Mouse (Mus musculus): Measurements from ENCODE around the gene Rpp14. TPM values are rescaled to one million over a fixed set of nuclear protein-coding genes. Genes with fewer than 3 reads are reported as not detected.

Gene Rpp14
- polyA plus RNA-seq, 1 experiment from 2014 or later, result 57.4 TPM

GRCm38 (mm10) chr14:8040179-8040578 is 40.0 kb upstream of the Rpp14 start:
- no peak overlapping the region for H3K4me3 ChIP-seq (ENCODE audit: low read depth, low read length)
- H3K4me2 ChIP-seq (replicated peaks; ENCODE audit: low read depth, low read length), result no peak overlapping the region
- no peaks in the 10 kb centered on the region for H3K9me3 ChIP-seq (ENCODE audit: control insufficient read depth, low read depth, low read length)
- no peak for ATAC-seq (ENCODE audit: insufficient number of reproducible peaks, insufficient read depth, low FRiP score, low read depth)
- H3K4me1 ChIP-seq (ENCODE audit: control insufficient read depth, insufficient read depth, low read length), result no peaks in the 10 kb centered on the region
- WGBS, result 69% methylated on average over 3 of the region's 3 CpGs
- H3K27ac ChIP-seq (ENCODE audit: low read length), result no peak overlapping the region
- no peaks in the 10 kb centered on the region for H3K27me3 ChIP-seq (ENCODE audit: control insufficient read depth, insufficient read depth, low read length)
- H3K9ac ChIP-seq (replicated peaks; ENCODE audit: low read depth, low read length), result no peak overlapping the region
- H3K36me3 ChIP-seq (ENCODE audit: control insufficient read depth, insufficient read depth, low read length), result no peaks in the 10 kb centered on the region

GRCm38 (mm10) chr14:8040911-8041678 is 39.1 kb upstream of the Rpp14 start:
- Histone ChIP-seq H3K27me3 (ENCODE audit: control insufficient read depth, insufficient read depth, low read length) (no peaks in the 10 kb centered on the region), H3K4me2 (replicated peaks; ENCODE audit: low read depth, low read length) (no peak overlapping the region), H3K27ac (ENCODE audit: low read length) (no peak overlapping the region), H3K4me1 (ENCODE audit: control insufficient read depth, insufficient read depth, low read length) (no peaks in the 10 kb centered on the region), H3K4me3 (ENCODE audit: low read depth, low read length) (no peak overlapping the region), H3K36me3 (ENCODE audit: control insufficient read depth, insufficient read depth, low read length) (no peaks in the 10 kb centered on the region), H3K9ac (replicated peaks; ENCODE audit: low read depth, low read length) (no peak overlapping the region), H3K9me3 (ENCODE audit: control insufficient read depth, low read depth, low read length) (no peaks in the 10 kb centered on the region)
- WGBS, result 87% methylated on average over 12 of the region's 12 CpGs
- ATAC-seq (ENCODE audit: insufficient number of reproducible peaks, insufficient read depth, low FRiP score, low read depth), result no peak

DNA sequence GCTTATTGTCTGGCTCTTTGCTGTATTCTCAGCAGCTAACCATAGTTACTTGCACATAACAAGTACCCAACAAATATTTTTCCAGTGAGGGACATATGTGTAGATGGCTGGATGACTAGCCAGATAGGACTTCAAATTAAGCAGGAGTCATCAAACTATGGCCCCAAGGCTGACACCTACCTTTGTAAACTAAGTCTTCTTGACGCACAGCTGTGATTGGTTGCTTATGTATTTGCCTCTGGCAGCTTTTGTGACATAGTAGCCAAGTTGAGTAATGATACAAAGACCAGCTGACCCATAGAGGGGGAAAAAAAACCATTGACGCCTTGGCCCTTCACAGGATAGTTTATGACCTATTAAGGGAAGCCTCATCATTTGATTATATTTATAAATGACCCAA is 38.0 kb upstream of the Rpp14 start:
- no peak for ATAC-seq (ENCODE audit: insufficient number of reproducible peaks, insufficient read depth, low FRiP score, low read depth)
- Histone ChIP-seq H3K4me1 (ENCODE audit: control insufficient read depth, insufficient read depth, low read length) (no peaks in the 10 kb centered on the region), H3K4me3 (ENCODE audit: low read depth, low read length) (no peak overlapping the region), H3K9ac (replicated peaks; ENCODE audit: low read depth, low read length) (no peak overlapping the region), H3K36me3 (ENCODE audit: control insufficient read depth, insufficient read depth, low read length) (no peaks in the 10 kb centered on the region), H3K27me3 (ENCODE audit: control insufficient read depth, insufficient read depth, low read length) (no peaks in the 10 kb centered on the region), H3K9me3 (ENCODE audit: control insufficient read depth, low read depth, low read length) (no peaks in the 10 kb centered on the region), H3K27ac (ENCODE audit: low read length) (no peak overlapping the region), H3K4me2 (replicated peaks; ENCODE audit: low read depth, low read length) (no peak overlapping the region)
- 73% methylated on average over 2 of the region's 2 CpGs for whole genome bisulfite sequencing

DNA sequence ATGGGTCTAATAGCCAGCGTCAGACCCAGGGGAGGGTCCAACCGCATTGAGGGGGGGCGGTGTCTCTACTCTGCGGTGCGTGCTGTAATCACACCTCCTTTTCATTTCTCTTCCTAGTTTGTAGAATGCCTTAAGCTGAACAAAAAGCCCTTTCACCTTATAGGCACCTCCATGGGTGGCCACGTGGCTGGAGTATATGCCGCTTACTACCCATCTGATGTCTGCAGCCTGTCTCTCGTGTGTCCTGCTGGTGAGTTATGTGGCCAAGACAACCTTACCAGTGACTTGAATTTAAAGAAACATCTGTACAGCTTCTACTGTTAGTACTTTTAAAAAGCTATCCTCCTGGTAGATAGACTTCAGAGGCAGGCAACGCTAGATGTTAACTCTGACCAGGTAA is 37.6 kb upstream of the Rpp14 start:
- Histone ChIP-seq H3K9ac (replicated peaks; ENCODE audit: low read depth, low read length) (no peak overlapping the region), H3K36me3 (ENCODE audit: control insufficient read depth, insufficient read depth, low read length) (no peaks in the 10 kb centered on the region), H3K9me3 (ENCODE audit: control insufficient read depth, low read depth, low read length) (no peaks in the 10 kb centered on the region), H3K4me2 (replicated peaks; ENCODE audit: low read depth, low read length) (no peak overlapping the region), H3K4me3 (ENCODE audit: low read depth, low read length) (no peak overlapping the region), H3K27me3 (ENCODE audit: control insufficient read depth, insufficient read depth, low read length) (no peaks in the 10 kb centered on the region), H3K27ac (ENCODE audit: low read length) (no peak overlapping the region), H3K4me1 (ENCODE audit: control insufficient read depth, insufficient read depth, low read length) (no peaks in the 10 kb centered on the region)
- WGBS, result 94% methylated on average over 9 of the region's 9 CpGs
- ATAC-seq (ENCODE audit: insufficient number of reproducible peaks, insufficient read depth, low FRiP score, low read depth), result no peak

DNA sequence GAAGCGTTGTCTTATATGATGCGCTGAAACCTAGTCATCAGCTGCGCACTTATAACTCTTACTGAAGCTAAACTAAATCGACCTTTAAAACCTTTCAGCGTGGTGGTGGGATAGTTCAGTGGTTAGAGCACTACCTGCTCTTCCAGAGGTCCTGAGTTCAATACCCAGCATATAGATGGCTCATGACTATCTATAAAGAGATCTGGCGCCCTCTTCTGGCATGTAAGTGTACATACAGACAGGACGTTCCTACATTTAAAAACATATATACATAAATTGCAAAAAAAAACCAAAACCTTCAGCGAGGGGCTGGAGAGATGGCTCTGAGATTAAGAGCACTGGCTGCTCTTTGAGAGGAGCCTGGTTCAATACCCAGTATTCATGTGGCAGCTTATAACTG is 35.8 kb upstream of the Rpp14 start:
- Histone ChIP-seq H3K27ac (ENCODE audit: low read length) (no peak overlapping the region), H3K4me3 (ENCODE audit: low read depth, low read length) (no peak overlapping the region), H3K4me1 (ENCODE audit: control insufficient read depth, insufficient read depth, low read length) (no peaks in the 10 kb centered on the region), H3K9ac (replicated peaks; ENCODE audit: low read depth, low read length) (no peak overlapping the region), H3K36me3 (ENCODE audit: control insufficient read depth, insufficient read depth, low read length) (0 out of 2 replicates have a peak, but pooled peaks cover 4% of the 10 kb centered on the region), H3K27me3 (ENCODE audit: control insufficient read depth, insufficient read depth, low read length) (no peaks in the 10 kb centered on the region), H3K4me2 (replicated peaks; ENCODE audit: low read depth, low read length) (no peak overlapping the region), H3K9me3 (ENCODE audit: control insufficient read depth, low read depth, low read length) (no peaks in the 10 kb centered on the region)
- ATAC-seq (ENCODE audit: insufficient number of reproducible peaks, insufficient read depth, low FRiP score, low read depth), result no peak
- WGBS, result 69% methylated on average over 8 of the region's 8 CpGs

DNA sequence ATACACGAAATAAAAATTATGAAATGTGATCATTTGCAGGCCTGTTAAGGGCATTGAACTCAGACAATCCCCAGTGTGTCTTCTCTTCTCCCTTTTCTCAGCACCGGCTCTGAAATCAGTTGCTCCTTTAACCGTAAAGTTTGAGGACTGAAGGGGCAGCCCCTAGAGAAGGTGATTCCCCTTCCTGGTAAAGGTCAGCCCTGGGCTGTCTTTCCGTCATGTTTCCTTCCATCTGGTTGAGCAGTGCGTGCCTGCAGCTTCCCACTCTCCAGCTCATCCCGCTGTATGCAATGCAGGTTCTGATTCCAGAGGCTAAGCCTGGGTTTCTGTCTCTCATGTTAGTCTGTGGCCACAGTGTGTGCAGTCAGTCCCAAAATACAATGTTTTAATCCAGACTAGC is 35.4 kb upstream of the Rpp14 start:
- H3K4me3 ChIP-seq (ENCODE audit: low read depth, low read length), result no peak overlapping the region
- 86% methylated on average over 6 of the region's 6 CpGs for WGBS
- 0 out of 2 replicates have a peak, but pooled peaks cover 4% of the 10 kb centered on the region for H3K36me3 ChIP-seq (ENCODE audit: control insufficient read depth, insufficient read depth, low read length)
- H3K9me3 ChIP-seq (ENCODE audit: control insufficient read depth, low read depth, low read length), result no peaks in the 10 kb centered on the region
- no peak for ATAC-seq (ENCODE audit: insufficient number of reproducible peaks, insufficient read depth, low FRiP score, low read depth)
- no peak overlapping the region for H3K9ac ChIP-seq (replicated peaks; ENCODE audit: low read depth, low read length)
- no peaks in the 10 kb centered on the region for H3K27me3 ChIP-seq (ENCODE audit: control insufficient read depth, insufficient read depth, low read length)
- no peaks in the 10 kb centered on the region for H3K4me1 ChIP-seq (ENCODE audit: control insufficient read depth, insufficient read depth, low read length)
- H3K4me2 ChIP-seq (replicated peaks; ENCODE audit: low read depth, low read length), result no peak overlapping the region
- no peak overlapping the region for H3K27ac ChIP-seq (ENCODE audit: low read length)

DNA sequence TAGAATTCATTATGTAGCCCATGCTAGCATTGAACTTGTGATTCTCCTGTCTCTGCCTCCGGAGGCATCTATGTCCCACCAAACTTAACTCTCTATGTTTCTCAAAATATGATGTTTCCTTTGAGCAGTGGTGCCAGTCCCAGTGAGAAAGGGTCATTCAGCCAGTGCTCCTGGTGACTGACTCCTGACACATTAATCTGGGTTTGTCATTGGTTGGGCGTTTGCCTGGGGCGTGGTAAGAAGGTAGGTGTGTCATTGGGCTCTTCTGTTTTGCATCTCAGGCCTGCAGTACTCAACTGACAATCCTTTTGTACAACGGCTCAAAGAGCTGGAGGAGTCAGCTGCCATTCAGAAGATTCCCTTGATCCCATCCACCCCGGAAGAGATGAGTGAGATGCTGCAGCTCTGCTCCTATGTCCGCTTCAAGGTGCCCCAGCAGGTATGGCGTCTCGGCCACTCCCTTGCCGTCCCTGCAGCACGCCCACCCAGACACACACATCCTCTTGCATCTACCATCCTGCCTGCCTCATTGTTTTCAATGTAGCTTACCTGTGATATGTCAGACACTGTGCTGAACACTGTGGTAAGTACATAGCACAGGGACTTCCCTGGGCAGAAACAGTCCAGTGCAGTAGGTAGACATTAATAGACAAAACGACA is 34.9 kb upstream of the Rpp14 start:
- Histone ChIP-seq H3K36me3 (ENCODE audit: control insufficient read depth, insufficient read depth, low read length) (0 out of 2 replicates have a peak, but pooled peaks cover 4% of the 10 kb centered on the region), H3K9ac (replicated peaks; ENCODE audit: low read depth, low read length) (no peak overlapping the region), H3K9me3 (ENCODE audit: control insufficient read depth, low read depth, low read length) (no peaks in the 10 kb centered on the region), H3K4me3 (ENCODE audit: low read depth, low read length) (no peak overlapping the region), H3K4me1 (ENCODE audit: control insufficient read depth, insufficient read depth, low read length) (no peaks in the 10 kb centered on the region), H3K27me3 (ENCODE audit: control insufficient read depth, insufficient read depth, low read length) (no peaks in the 10 kb centered on the region), H3K4me2 (replicated peaks; ENCODE audit: low read depth, low read length) (no peak overlapping the region), H3K27ac (ENCODE audit: low read length) (no peak overlapping the region)
- no peak for ATAC-seq (ENCODE audit: insufficient number of reproducible peaks, insufficient read depth, low FRiP score, low read depth)
- WGBS, result 82% methylated on average over 11 of the region's 11 CpGs

GRCm38 (mm10) chr14:8046839-8047238 is 33.3 kb upstream of the Rpp14 start:
- Histone ChIP-seq H3K36me3 (ENCODE audit: control insufficient read depth, insufficient read depth, low read length) (0 out of 2 replicates have a peak, but pooled peaks cover 4% of the 10 kb centered on the region), H3K4me2 (replicated peaks; ENCODE audit: low read depth, low read length) (no peak overlapping the region), H3K4me1 (ENCODE audit: control insufficient read depth, insufficient read depth, low read length) (no peaks in the 10 kb centered on the region), H3K9ac (replicated peaks; ENCODE audit: low read depth, low read length) (no peak overlapping the region), H3K27ac (ENCODE audit: low read length) (no peak overlapping the region), H3K9me3 (ENCODE audit: control insufficient read depth, low read depth, low read length) (no peaks in the 10 kb centered on the region), H3K27me3 (ENCODE audit: control insufficient read depth, insufficient read depth, low read length) (no peaks in the 10 kb centered on the region), H3K4me3 (ENCODE audit: low read depth, low read length) (no peak overlapping the region)
- no peak for ATAC-seq (ENCODE audit: insufficient number of reproducible peaks, insufficient read depth, low FRiP score, low read depth)
- whole genome bisulfite sequencing, result 93% methylated on average over 6 of the region's 6 CpGs
